Mouse (Mus musculus): ENCODE measurements around the gene Tmpo. TPM values are rescaled to one million over a fixed set of nuclear protein-coding genes. Genes with fewer than 3 reads are reported as not detected.

The Tmpo gene
- 312 and 320 TPM in 2 replicates for polyA plus RNA-seq (2014; fragmentation: Nextera tagmentation; extraction: Ambion mirVana)

DNA sequence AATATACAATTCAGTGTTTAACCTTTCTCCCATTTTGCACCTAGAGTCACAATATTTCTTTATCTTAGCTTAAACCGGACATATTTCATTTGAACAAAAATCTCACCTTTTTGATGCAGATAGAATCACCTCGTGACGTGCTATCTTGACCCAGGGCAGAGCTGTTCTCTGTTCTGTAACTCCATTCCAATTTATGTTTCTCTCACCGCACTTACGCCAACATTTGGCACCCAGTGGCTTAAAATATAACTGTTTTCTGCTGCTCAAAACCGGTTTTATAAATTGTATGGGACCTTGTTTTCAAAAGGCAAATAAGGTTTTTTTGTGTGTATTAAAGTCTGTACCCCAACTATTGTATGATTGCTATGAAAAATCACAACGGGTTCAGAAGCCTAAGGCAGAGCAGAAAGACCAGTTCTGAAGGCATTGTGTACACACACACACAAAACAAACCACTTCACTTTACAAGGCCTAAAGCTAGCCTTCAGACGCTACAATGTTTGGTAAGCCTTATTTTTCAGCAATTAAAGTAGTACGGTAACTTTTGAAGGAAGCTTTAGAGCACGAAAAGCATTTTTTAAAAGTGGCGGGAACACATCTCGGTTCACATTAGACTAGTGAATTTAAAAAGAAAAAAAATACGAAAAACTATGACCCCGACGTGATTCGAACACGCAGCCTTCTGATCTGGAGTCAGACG lies at the start of gene Tmpo:
TSS of gene Tmpo (minus strand) at position 555 of the 700 bp plus-strand sequence.
- DNase-seq (ENCODE audit: low spot score) (no peak), ATAC-seq (ENCODE audit: low FRiP score) (no peak)
- Histone ChIP-seq H3K36me3 (ENCODE audit: control insufficient read depth, insufficient read depth, low read length) (no peaks in the 10 kb centered on the region), H3K4me1 (replicated peaks; ENCODE audit: control insufficient read depth, insufficient read depth, low read length) (0 out of 2 replicates have a peak, but pooled peaks cover 3% of the 10 kb centered on the region), H3K27ac (ENCODE audit: low read depth, low read length) (peak within 1 kb of the TSS; percentile 96), H3K9ac (ENCODE audit: low read depth, low read length) (peak within 1 kb of the TSS; percentile 73), H3K27me3 (ENCODE audit: control insufficient read depth, insufficient read depth, low read length) (no peaks in the 10 kb centered on the region), H3K4me3 (ENCODE audit: low read depth, low read length) (peak within 1 kb of the TSS; percentile 50), H3K4me2 (replicated peaks; ENCODE audit: low read depth, low read length) (peak within 1 kb of the TSS; percentile 40), H3K9me3 (ENCODE audit: control insufficient read depth, low read length) (no peaks in the 10 kb centered on the region)
- 12% methylated on average over 18 of the region's 18 CpGs for WGBS

DNA sequence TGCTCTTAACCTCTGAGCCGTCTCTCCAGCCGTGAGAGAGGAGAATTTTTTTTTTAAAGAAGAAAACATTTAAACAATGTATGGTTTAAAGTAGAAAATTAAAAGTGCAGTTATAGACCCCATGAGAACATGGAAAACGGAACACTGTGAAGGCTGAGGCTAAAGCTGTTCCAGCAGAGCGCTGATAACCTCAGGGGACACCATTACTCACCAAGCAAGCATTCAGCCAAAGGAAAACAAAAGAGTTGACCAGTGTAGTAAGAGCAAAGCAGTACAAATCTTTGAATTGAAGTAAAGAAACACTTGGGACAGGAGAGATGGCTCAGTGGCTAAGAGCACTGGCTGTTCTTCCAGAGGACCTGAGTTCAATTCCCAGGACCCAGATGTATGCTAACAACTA lies 49.3 kb upstream of the Tmpo start:
- ATAC-seq (ENCODE audit: low FRiP score) (no peak), DNase-seq (ENCODE audit: low spot score) (no peak)
- H3K4me2 ChIP-seq (replicated peaks; ENCODE audit: low read depth, low read length), result no peak overlapping the region
- H3K4me1 ChIP-seq (replicated peaks; ENCODE audit: control insufficient read depth, insufficient read depth, low read length), result peaks cover 7% of the 10 kb centered on the region; the same call in 1 of the 2 replicates
- H3K9me3 ChIP-seq (ENCODE audit: control insufficient read depth, low read length), result no peaks in the 10 kb centered on the region
- H3K9ac ChIP-seq (ENCODE audit: low read depth, low read length), result no peak overlapping the region
- H3K27me3 ChIP-seq (ENCODE audit: control insufficient read depth, insufficient read depth, low read length), result no peaks in the 10 kb centered on the region
- no peak overlapping the region for H3K4me3 ChIP-seq (ENCODE audit: low read depth, low read length)
- no peaks in the 10 kb centered on the region for H3K36me3 ChIP-seq (ENCODE audit: control insufficient read depth, insufficient read depth, low read length)
- no peak overlapping the region for H3K27ac ChIP-seq (ENCODE audit: low read depth, low read length)
- 67% methylated on average over 4 of the region's 4 CpGs for WGBS

DNA sequence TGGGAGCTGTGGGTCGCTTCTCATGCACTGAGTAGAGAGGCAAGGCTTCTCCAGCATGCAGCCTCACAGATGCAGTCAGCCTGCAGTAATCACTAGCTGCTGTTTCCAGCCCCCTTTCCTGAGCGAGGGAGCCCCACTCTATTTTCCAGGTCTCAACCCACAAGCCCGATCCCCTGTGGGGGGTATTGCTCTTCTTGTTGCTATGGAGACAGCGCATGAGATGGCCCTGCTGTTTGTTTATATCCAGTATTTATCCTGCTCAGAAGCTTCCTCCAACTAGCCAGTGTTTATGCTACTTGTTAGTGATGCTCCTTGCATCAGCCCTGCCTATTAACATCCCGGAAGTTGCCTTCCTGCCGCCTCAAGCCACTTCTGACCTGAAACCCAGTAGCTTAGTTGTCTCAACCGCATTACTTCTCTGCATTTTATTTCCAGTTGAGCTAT lies 48.4 kb upstream of the Tmpo start:
- H3K9me3 ChIP-seq (ENCODE audit: control insufficient read depth, low read length), result no peaks in the 10 kb centered on the region
- H3K36me3 ChIP-seq (ENCODE audit: control insufficient read depth, insufficient read depth, low read length), result no peaks in the 10 kb centered on the region
- DNase-seq (ENCODE audit: low spot score), result peak; percentile 68
- H3K4me3 ChIP-seq (ENCODE audit: low read depth, low read length), result no peak overlapping the region
- peak; percentile 78 for ATAC-seq (ENCODE audit: low FRiP score)
- H3K27me3 ChIP-seq (ENCODE audit: control insufficient read depth, insufficient read depth, low read length), result no peaks in the 10 kb centered on the region
- peak overlapping the region; percentile 17; the same call in 1 of the 2 replicates for H3K4me2 ChIP-seq (replicated peaks; ENCODE audit: low read depth, low read length)
- 0 out of 2 replicates have a peak overlapping the region, but pooled peaks have one; percentile 15 for H3K9ac ChIP-seq (ENCODE audit: low read depth, low read length)
- WGBS, result 20% methylated on average over 7 of the region's 7 CpGs
- peak overlapping the region; percentile 19; the same call in 1 of the 2 replicates for H3K27ac ChIP-seq (ENCODE audit: low read depth, low read length)
- H3K4me1 ChIP-seq (replicated peaks; ENCODE audit: control insufficient read depth, insufficient read depth, low read length), result peaks cover 7% of the 10 kb centered on the region; the same call in 1 of the 2 replicates

DNA sequence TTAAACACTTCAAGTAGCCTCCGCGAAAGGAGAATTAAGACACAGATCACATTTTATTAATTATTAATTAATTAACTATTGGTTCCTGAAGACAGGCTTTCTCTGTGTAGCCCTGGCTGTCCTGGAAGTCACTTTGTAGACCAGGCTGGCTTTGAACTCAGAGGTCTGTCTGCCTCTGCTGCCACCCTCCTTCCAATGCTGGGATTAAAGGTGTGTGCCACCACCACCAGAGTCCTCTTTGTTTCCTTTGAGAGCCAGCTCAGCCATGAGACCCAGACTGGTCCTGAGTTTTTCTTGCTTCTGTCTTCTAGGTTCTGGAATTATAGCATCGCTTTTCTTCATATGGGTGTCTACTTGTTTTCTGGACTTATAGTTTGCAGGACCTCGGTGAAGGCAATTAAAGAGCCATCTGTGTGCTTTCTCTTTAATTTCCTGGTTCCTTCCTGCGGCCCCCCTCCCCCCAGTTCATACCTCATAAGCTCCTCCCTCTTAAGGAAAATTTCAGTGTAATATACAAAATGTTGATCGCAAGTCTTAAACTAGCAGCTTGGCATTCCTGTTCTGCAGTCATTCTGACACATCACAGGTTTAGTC lies 47.9 kb upstream of the Tmpo start:
- Histone ChIP-seq H3K27me3 (ENCODE audit: control insufficient read depth, insufficient read depth, low read length) (no peaks in the 10 kb centered on the region), H3K4me1 (replicated peaks; ENCODE audit: control insufficient read depth, insufficient read depth, low read length) (peaks cover 7% of the 10 kb centered on the region; the same call in 1 of the 2 replicates), H3K4me2 (replicated peaks; ENCODE audit: low read depth, low read length) (peak overlapping the region; percentile 17; the same call in 1 of the 2 replicates), H3K9me3 (ENCODE audit: control insufficient read depth, low read length) (no peaks in the 10 kb centered on the region), H3K27ac (ENCODE audit: low read depth, low read length) (peak overlapping the region; percentile 19; the same call in 1 of the 2 replicates), H3K36me3 (ENCODE audit: control insufficient read depth, insufficient read depth, low read length) (no peaks in the 10 kb centered on the region), H3K9ac (ENCODE audit: low read depth, low read length) (0 out of 2 replicates have a peak overlapping the region, but pooled peaks have one; percentile 15), H3K4me3 (ENCODE audit: low read depth, low read length) (no peak overlapping the region)
- 74% methylated on average over 6 of the region's 6 CpGs for WGBS
- ATAC-seq (ENCODE audit: low FRiP score), result peak; percentile 25; the same call in 1 of the 2 replicates
- no peak for DNase-seq (ENCODE audit: low spot score)

DNA sequence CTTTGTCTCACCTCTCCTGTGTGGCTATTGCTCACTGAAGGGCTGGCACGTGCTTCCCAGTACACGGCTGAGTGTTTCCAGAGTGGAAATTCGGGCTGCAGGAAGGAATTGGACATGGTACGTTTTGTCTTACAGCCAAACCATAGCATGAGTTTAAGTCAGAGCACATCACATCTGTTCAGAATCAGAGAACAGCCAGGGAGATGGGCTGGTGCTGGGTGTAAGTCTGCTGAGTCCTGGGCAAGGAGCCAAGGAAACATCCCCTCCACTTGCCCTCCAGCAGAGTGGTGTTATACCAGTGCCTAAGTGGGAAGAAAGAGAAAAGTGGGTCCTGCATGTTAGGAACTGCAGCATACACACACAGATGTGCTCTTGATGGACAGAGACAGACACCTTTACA lies 45.9 kb upstream of the Tmpo start:
- ATAC-seq (ENCODE audit: low FRiP score), result no peak
- H3K9ac ChIP-seq (ENCODE audit: low read depth, low read length), result no peak overlapping the region
- whole genome bisulfite sequencing, result 77% methylated on average over 4 of the region's 4 CpGs
- H3K36me3 ChIP-seq (ENCODE audit: control insufficient read depth, insufficient read depth, low read length), result no peaks in the 10 kb centered on the region
- peaks cover 7% of the 10 kb centered on the region; the same call in 1 of the 2 replicates for H3K4me1 ChIP-seq (replicated peaks; ENCODE audit: control insufficient read depth, insufficient read depth, low read length)
- H3K4me2 ChIP-seq (replicated peaks; ENCODE audit: low read depth, low read length), result no peak overlapping the region
- no peak for DNase-seq (ENCODE audit: low spot score)
- H3K27ac ChIP-seq (ENCODE audit: low read depth, low read length), result no peak overlapping the region
- H3K9me3 ChIP-seq (ENCODE audit: control insufficient read depth, low read length), result no peaks in the 10 kb centered on the region
- no peak overlapping the region for H3K4me3 ChIP-seq (ENCODE audit: low read depth, low read length)
- no peaks in the 10 kb centered on the region for H3K27me3 ChIP-seq (ENCODE audit: control insufficient read depth, insufficient read depth, low read length)

DNA sequence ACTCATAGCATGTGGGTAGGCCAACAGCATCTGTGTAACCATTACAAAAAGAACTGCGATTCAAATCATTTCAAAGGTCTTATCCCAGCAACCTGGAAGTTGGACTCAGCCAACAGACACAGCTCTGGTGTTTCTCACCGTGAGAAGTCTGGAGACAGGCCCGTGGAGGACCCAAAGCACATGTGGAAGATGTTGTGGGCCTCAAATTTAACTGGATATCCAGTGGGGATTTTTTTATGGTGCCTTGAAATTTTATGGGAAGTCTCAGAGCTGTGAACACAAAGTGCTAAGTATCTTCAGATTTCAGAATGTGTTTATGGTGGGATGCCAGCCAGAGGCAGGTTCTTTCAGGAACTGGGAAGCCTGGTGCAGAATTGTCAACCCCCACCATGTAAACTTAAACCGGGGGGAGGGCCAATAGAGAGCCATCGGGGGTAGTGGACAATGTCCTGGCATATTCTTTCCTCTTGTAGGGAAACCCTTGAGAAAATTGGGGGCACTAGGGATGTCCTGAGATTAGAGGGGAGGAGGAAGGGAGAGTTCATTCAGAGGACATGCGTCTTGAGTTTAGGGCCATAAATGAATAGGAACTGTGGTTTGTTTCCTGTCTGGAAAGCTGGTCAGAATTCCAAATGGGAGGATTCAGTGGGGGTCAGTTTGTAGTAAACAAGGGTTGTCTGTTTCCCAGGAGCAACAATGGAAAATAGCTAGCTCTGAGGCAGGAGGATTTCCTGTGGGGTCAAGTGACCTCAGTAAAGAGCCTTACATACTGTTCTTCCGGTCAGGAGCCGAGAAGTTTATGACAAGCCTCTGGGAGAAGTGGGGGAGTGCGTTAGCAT lies 41.5 kb upstream of the Tmpo start:
- no peak overlapping the region for H3K27ac ChIP-seq (ENCODE audit: low read depth, low read length)
- WGBS, result 77% methylated on average over 9 of the region's 9 CpGs

DNA sequence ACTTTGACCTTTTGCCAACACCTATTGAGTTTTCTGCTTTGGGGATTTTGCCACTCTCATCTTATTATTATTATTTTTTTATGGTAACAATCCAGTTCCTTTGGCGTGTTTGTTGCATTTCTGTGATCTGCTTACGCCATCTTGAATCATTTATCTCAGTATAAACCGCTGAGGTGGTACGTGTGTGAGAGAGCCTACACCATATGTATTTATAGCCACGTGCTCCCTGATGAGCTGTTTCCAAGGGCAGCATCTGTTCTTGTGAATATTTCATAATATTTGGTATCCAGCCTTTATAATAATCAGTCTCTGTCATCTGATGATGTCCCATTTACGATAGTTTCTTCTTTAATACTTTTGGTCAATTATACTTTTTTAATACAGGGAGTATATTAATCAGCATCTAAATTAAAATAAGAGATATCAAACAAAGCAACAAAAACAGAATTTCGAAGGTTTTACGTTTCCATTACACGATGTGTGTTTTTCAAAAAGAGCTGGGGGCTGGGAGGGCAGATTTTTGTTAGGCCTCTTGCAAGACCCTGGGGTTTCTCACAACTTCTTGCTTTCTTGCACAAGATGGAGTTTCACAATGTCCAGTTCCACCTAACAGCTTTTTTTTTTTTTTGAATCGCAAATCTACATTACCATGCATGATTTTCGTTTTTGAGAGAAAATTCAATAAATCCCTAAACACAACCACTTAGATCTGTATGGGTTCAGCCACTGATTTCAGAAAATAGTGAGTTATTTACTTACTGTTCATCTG lies 28.0 kb upstream of the Tmpo start:
- H3K4me2 ChIP-seq (replicated peaks; ENCODE audit: low read depth, low read length), result no peak overlapping the region
- H3K27ac ChIP-seq (ENCODE audit: low read depth, low read length), result no peak overlapping the region
- ATAC-seq (ENCODE audit: low FRiP score) (no peak), DNase-seq (ENCODE audit: low spot score) (no peak)
- H3K9me3 ChIP-seq (ENCODE audit: control insufficient read depth, low read length), result no peaks in the 10 kb centered on the region
- H3K4me3 ChIP-seq (ENCODE audit: low read depth, low read length), result no peak overlapping the region
- WGBS, result 85% methylated on average over 11 of the region's 11 CpGs
- H3K4me1 ChIP-seq (replicated peaks; ENCODE audit: control insufficient read depth, insufficient read depth, low read length), result no peaks in the 10 kb centered on the region
- H3K27me3 ChIP-seq (ENCODE audit: control insufficient read depth, insufficient read depth, low read length), result no peaks in the 10 kb centered on the region
- no peaks in the 10 kb centered on the region for H3K36me3 ChIP-seq (ENCODE audit: control insufficient read depth, insufficient read depth, low read length)
- no peak overlapping the region for H3K9ac ChIP-seq (ENCODE audit: low read depth, low read length)

More for the DNA sequence above, 41.5 kb upstream of the Tmpo start:
- Histone ChIP-seq H3K4me1 (replicated peaks; ENCODE audit: control insufficient read depth, insufficient read depth, low read length) (no peaks in the 10 kb centered on the region), H3K36me3 (ENCODE audit: control insufficient read depth, insufficient read depth, low read length) (no peaks in the 10 kb centered on the region), H3K4me3 (ENCODE audit: low read depth, low read length) (no peak overlapping the region), H3K9me3 (ENCODE audit: control insufficient read depth, low read length) (no peaks in the 10 kb centered on the region), H3K9ac (ENCODE audit: low read depth, low read length) (no peak overlapping the region), H3K4me2 (replicated peaks; ENCODE audit: low read depth, low read length) (no peak overlapping the region), H3K27me3 (ENCODE audit: control insufficient read depth, insufficient read depth, low read length) (no peaks in the 10 kb centered on the region)
- DNase-seq (ENCODE audit: low spot score) (no peak), ATAC-seq (ENCODE audit: low FRiP score) (no peak)

DNA sequence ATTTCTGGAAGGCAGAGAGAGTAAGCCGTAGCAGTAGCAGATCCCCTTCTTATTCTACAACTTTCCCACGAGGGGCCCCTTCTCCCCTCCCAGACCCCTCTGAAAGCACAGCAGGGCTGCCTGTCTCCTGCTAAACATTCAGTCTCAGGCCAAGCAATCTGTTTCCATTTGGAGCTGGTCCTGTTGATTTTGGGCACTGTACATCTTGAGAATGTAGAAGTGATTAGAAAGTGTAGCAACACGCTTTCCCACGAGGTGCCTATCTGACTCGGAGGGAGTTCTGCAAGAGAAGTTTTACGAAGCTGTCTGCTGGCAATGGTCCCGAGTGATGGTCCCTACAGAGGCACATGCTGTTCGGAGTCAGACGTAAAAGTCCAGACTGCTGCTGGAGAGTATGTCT lies 27.3 kb upstream of the Tmpo start:
- Histone ChIP-seq H3K27ac (ENCODE audit: low read depth, low read length) (no peak overlapping the region), H3K9ac (ENCODE audit: low read depth, low read length) (no peak overlapping the region), H3K27me3 (ENCODE audit: control insufficient read depth, insufficient read depth, low read length) (no peaks in the 10 kb centered on the region), H3K36me3 (ENCODE audit: control insufficient read depth, insufficient read depth, low read length) (no peaks in the 10 kb centered on the region), H3K4me3 (ENCODE audit: low read depth, low read length) (no peak overlapping the region), H3K4me2 (replicated peaks; ENCODE audit: low read depth, low read length) (no peak overlapping the region), H3K4me1 (replicated peaks; ENCODE audit: control insufficient read depth, insufficient read depth, low read length) (no peaks in the 10 kb centered on the region), H3K9me3 (ENCODE audit: control insufficient read depth, low read length) (no peaks in the 10 kb centered on the region)
- DNase-seq (ENCODE audit: low spot score) (no peak), ATAC-seq (ENCODE audit: low FRiP score) (no peak)
- WGBS, result 61% methylated on average over 9 of the region's 9 CpGs

Data from hindbrain, embryonic 11.5 days (tissue).